Mouse (Mus musculus): ENCODE measurements around the gene Gsto1. TPM values are rescaled to one million over a fixed set of nuclear protein-coding genes. Genes with fewer than 3 reads are reported as not detected.
A peak's percentile ranks its signal among the peaks of the same experiment; 100 is the strongest.

Gene Gsto1
- total and polyA plus RNA-seq, 2 experiments from 2014 or later = 120 to 166 TPM

- Histone ChIP-seq H3K9ac (no peak overlapping the region), H3K4me2 (ENCODE audit: low read depth) (peak overlapping the region; percentile 19; the same call in 1 of the 2 replicates), H3K27ac (ENCODE audit: low read depth, low read length) (no peak overlapping the region), H3K4me3 (ENCODE audit: low read depth, low read length) (no peak overlapping the region), H3K36me3 (ENCODE audit: insufficient read depth) (no peaks in the 10 kb centered on the region), H3K9me3 (ENCODE audit: low read length) (no peaks in the 10 kb centered on the region), H3K4me1 (ENCODE audit: insufficient read depth) (no peaks in the 10 kb centered on the region), H3K27me3 (ENCODE audit: insufficient read depth, low read length) (no peaks in the 10 kb centered on the region)
- DNase-seq (no peak), ATAC-seq (peak; percentile 24; the same call in 1 of the 2 replicates)
- 27% methylated on average over 8 of the region's 8 CpGs for WGBS
- TF ChIP-seq CTCF (IDR thresholded peaks at IDR 0.05; ENCODE audit: low read depth) = peak; percentile 32
Measured at GRCm38 (mm10) chr19:47822143-47822796, 32.5 kb upstream of the Gsto1 start.

- Histone ChIP-seq H3K36me3 (ENCODE audit: insufficient read depth) (no peaks in the 10 kb centered on the region), H3K4me1 (ENCODE audit: insufficient read depth) (no peaks in the 10 kb centered on the region), H3K4me2 (ENCODE audit: low read depth) (no peak overlapping the region), H3K27ac (ENCODE audit: low read depth, low read length) (no peak overlapping the region), H3K4me3 (ENCODE audit: low read depth, low read length) (no peak overlapping the region), H3K9me3 (ENCODE audit: low read length) (no peaks in the 10 kb centered on the region), H3K9ac (no peak overlapping the region), H3K27me3 (ENCODE audit: insufficient read depth, low read length) (no peaks in the 10 kb centered on the region)
- 86% methylated on average over 5 of the region's 5 CpGs for WGBS
- DNase-seq (no peak), ATAC-seq (no peak)
- no peak for TF ChIP-seq CTCF (IDR thresholded peaks at IDR 0.05; ENCODE audit: low read depth)
Measured at GRCm38 (mm10) chr19:47824026-47824425, 30.7 kb upstream of the Gsto1 start.

- H3K27me3 ChIP-seq (ENCODE audit: insufficient read depth, low read length) = no peaks in the 10 kb centered on the region
- no peak overlapping the region for H3K4me2 ChIP-seq (ENCODE audit: low read depth)
- no peak overlapping the region for H3K27ac ChIP-seq (ENCODE audit: low read depth, low read length)
- H3K4me1 ChIP-seq (ENCODE audit: insufficient read depth) = no peaks in the 10 kb centered on the region
- no peaks in the 10 kb centered on the region for H3K36me3 ChIP-seq (ENCODE audit: insufficient read depth)
- WGBS = 88% methylated on average over 14 of the region's 14 CpGs
- DNase-seq (no peak), ATAC-seq (no peak)
- no peak overlapping the region for H3K4me3 ChIP-seq (ENCODE audit: low read depth, low read length)
- H3K9ac ChIP-seq = no peak overlapping the region
- no peak for TF ChIP-seq CTCF (IDR thresholded peaks at IDR 0.05; ENCODE audit: low read depth)
- H3K9me3 ChIP-seq (ENCODE audit: low read length) = no peaks in the 10 kb centered on the region
Measured at GRCm38 (mm10) chr19:47829913-47830450, 24.8 kb upstream of the Gsto1 start.

GRCm38 (mm10) chr19:47831111-47831510 is 23.7 kb upstream of the Gsto1 start:
- no peaks in the 10 kb centered on the region for H3K9me3 ChIP-seq (ENCODE audit: low read length)
- WGBS = 96% methylated on average over 8 of the region's 8 CpGs
- H3K4me3 ChIP-seq (ENCODE audit: low read depth, low read length) = no peak overlapping the region
- ATAC-seq (no peak), DNase-seq (no peak)
- no peak overlapping the region for H3K4me2 ChIP-seq (ENCODE audit: low read depth)
- TF ChIP-seq CTCF (IDR thresholded peaks at IDR 0.05; ENCODE audit: low read depth) = no peak
- H3K36me3 ChIP-seq (ENCODE audit: insufficient read depth) = no peaks in the 10 kb centered on the region
- H3K27me3 ChIP-seq (ENCODE audit: insufficient read depth, low read length) = no peaks in the 10 kb centered on the region; the same call in 1 of the 2 replicates
- H3K27ac ChIP-seq (ENCODE audit: low read depth, low read length) = no peak overlapping the region
- H3K4me1 ChIP-seq (ENCODE audit: insufficient read depth) = no peaks in the 10 kb centered on the region
- H3K9ac ChIP-seq = no peak overlapping the region

GRCm38 (mm10) chr19:47832316-47832715 is 22.5 kb upstream of the Gsto1 start:
- Histone ChIP-seq H3K36me3 (ENCODE audit: insufficient read depth) (no peaks in the 10 kb centered on the region), H3K27ac (ENCODE audit: low read depth, low read length) (no peak overlapping the region), H3K4me2 (ENCODE audit: low read depth) (no peak overlapping the region), H3K4me3 (ENCODE audit: low read depth, low read length) (no peak overlapping the region), H3K27me3 (ENCODE audit: insufficient read depth, low read length) (no peaks in the 10 kb centered on the region; the same call in 1 of the 2 replicates), H3K9ac (no peak overlapping the region), H3K9me3 (ENCODE audit: low read length) (no peaks in the 10 kb centered on the region), H3K4me1 (ENCODE audit: insufficient read depth) (no peaks in the 10 kb centered on the region)
- no peak for TF ChIP-seq CTCF (IDR thresholded peaks at IDR 0.05; ENCODE audit: low read depth)
- ATAC-seq = no peak
- no peak for DNase-seq
- WGBS = 87% methylated on average over 16 of the region's 16 CpGs

- WGBS = 95% methylated on average over 5 of the region's 5 CpGs
- Histone ChIP-seq H3K9me3 (ENCODE audit: low read length) (no peaks in the 10 kb centered on the region), H3K27me3 (ENCODE audit: insufficient read depth, low read length) (peaks cover 7% of the 10 kb centered on the region; the same call in 1 of the 2 replicates), H3K36me3 (ENCODE audit: insufficient read depth) (no peaks in the 10 kb centered on the region), H3K27ac (ENCODE audit: low read depth, low read length) (no peak overlapping the region), H3K4me2 (ENCODE audit: low read depth) (no peak overlapping the region), H3K4me3 (ENCODE audit: low read depth, low read length) (no peak overlapping the region), H3K9ac (no peak overlapping the region), H3K4me1 (ENCODE audit: insufficient read depth) (no peaks in the 10 kb centered on the region)
- no peak for ATAC-seq
- TF ChIP-seq CTCF (IDR thresholded peaks at IDR 0.05; ENCODE audit: low read depth) = no peak
- DNase-seq = no peak
Measured at GRCm38 (mm10) chr19:47834614-47835013, 20.2 kb upstream of the Gsto1 start.

- ATAC-seq = no peak
- no peak for DNase-seq
- H3K9me3 ChIP-seq (ENCODE audit: low read length) = no peaks in the 10 kb centered on the region
- H3K4me2 ChIP-seq (ENCODE audit: low read depth) = no peak overlapping the region
- peaks cover 7% of the 10 kb centered on the region; the same call in 1 of the 2 replicates for H3K27me3 ChIP-seq (ENCODE audit: insufficient read depth, low read length)
- no peak overlapping the region for H3K27ac ChIP-seq (ENCODE audit: low read depth, low read length)
- no peaks in the 10 kb centered on the region for H3K36me3 ChIP-seq (ENCODE audit: insufficient read depth)
- no peak overlapping the region for H3K4me3 ChIP-seq (ENCODE audit: low read depth, low read length)
- WGBS = 80% methylated on average over 7 of the region's 7 CpGs
- no peaks in the 10 kb centered on the region for H3K4me1 ChIP-seq (ENCODE audit: insufficient read depth)
- TF ChIP-seq CTCF (IDR thresholded peaks at IDR 0.05; ENCODE audit: low read depth) = no peak
- no peak overlapping the region for H3K9ac ChIP-seq
Measured at GRCm38 (mm10) chr19:47835776-47836175, 19.0 kb upstream of the Gsto1 start.
